Mouse (Mus musculus): ENCODE results near the gene Zfp641.

The Zfp641 gene

GRCm38 (mm10) chr15:98295628-98296551, at the start of gene Zfp641:
Zfp641 (minus strand) TSS chr15:98296161.
- peak; percentile 64 to 85 for DNase-seq (ENCODE audit: inconsistent age in 2 of 2, low spot score in 1 of 2)

DNA sequence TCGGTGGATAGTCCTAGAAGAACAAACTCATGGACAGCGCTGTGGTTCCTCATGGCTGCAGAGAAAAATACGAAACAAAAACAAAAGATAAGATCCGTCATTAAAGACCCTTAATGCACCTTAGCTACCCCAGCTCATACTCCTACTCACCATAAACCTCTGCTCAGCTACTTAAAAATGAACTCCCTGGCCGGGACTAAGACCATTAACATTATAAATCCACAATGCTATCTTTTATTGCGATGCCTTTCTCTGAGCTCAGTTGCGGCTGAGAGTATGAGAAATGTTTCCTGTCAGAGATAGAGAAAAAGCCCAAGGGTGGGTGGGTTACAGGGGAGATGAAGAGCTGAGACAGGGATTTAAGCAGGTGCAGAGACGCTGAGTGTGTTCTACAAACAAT, 44.9 kb upstream of the Zfp641 start, which contains the start of gene Olfr284:
Gene Olfr284, minus strand, starts transcription at position 101 of the 400 bp plus-strand sequence.
- DNase-seq (ENCODE audit: inconsistent age in 2 of 2, low spot score in 1 of 2): no peak

GRCm38 (mm10) chr15:98317177-98317724, 21.3 kb upstream of the Zfp641 start, which contains the start of gene Olfr285:
Olfr285 (minus strand) TSS chr15:98317353.
- DNase-seq (ENCODE audit: inconsistent age in 2 of 2, low spot score in 1 of 2): no peak

GRCm38 (mm10) chr15:98315703-98316102, 19.7 kb upstream of the Zfp641 start:
- peak in 1 of 2 experiments; percentile 42 for DNase-seq (ENCODE audit: inconsistent age in 2 of 2, low spot score in 1 of 2)

DNA sequence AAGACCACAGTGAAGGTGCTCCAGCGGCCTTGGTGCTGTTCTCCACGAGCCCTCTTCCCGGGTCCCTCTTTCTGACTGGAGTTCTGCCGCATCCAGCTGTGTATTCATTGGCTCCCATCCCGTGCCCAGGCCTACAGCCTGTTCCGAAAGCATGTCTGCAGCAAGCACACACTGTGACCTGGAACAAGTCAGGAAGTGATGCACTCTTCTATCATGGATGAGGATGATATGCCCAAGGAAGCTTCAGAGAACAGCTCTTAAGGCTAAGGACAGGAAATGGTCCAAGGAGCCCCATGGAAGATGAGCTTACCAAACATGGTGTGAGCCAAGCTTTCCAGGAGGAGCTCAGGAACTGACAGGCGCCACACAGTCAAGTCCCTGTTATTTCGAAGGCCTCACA, 2.3 kb downstream of the Zfp641 start:
- DNase-seq (ENCODE audit: inconsistent age in 2 of 2, low spot score in 1 of 2): no peak

- no peak for DNase-seq (ENCODE audit: inconsistent age in 2 of 2, low spot score in 1 of 2)
Observed at GRCm38 (mm10) chr15:98288566-98288965, 7.4 kb downstream of the Zfp641 start.

- no peak for DNase-seq (ENCODE audit: inconsistent age in 2 of 2, low spot score in 1 of 2)
Observed at GRCm38 (mm10) chr15:98286418-98286817, 9.5 kb downstream of the Zfp641 start.

DNA sequence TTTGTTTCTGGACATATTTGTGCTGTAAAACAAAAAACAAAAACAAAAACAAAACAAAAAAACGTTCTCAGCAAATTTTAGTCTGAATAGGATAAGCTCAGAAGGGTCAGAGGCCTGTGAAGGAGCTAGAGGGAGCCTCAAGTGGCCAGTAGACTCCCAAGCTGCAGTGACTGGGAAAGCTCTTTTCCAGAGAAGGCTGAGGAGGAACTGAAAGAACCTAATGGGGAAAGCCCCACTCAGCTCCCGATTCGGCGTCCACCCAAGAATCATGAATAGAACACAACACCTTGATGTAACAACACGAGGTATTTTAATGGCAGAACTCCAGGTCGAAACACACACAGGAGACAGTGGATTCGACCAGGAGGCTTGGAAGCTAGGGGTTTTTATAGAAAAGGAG, 38.2 kb downstream of the Zfp641 start:
- no peak for DNase-seq (ENCODE audit: inconsistent age in 2 of 2, low spot score in 1 of 2)

GRCm38 (mm10) chr15:98257193-98257592, 38.8 kb downstream of the Zfp641 start, which contains the start of gene H1fnt:
H1fnt (minus strand) TSS chr15:98257293.
- DNase-seq (ENCODE audit: inconsistent age in 2 of 2, low spot score in 1 of 2): no peak

DNA sequence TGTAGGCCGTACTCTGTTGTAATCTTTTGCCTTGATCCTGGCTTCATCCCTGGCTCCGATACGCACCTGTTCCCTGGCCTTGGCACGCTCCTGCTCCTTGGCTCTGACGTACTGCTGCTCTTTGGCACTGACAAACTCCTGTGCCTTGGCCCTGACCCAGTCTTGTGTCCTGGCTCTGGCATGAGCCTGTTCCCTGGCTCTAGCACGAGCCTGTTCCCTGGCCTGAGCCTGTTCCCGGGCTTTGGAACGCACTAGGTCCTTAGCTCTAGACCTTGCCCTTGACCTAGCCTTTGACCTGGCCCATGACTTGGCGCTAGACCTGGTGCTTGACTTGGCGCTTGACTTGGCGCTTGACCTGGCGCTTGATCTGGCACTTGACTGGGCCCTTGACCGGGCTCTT, 39.7 kb downstream of the Zfp641 start:
- peak in 1 of 2 experiments; percentile 28 for DNase-seq (ENCODE audit: inconsistent age in 2 of 2, low spot score in 1 of 2)

All from adrenal gland, adult (tissue).